Mouse (Mus musculus) adrenal gland, adult 8-10 months (tissue): ENCODE data around the gene Gm5741. TPM values are rescaled to one million over a fixed set of nuclear protein-coding genes. Genes with fewer than 3 reads are reported as not detected.
"Not testable (repeated sequence)": the region's sequence is repeated elsewhere in the genome, so short reads cannot be mapped to it uniquely, and the experiment has no call there.

Source experiments
- DNase-seq: peaks from one replicate; pipeline ENCODE4 v3.0.0; 2022
- total RNA-seq, 4 experiments: library from RNA; stranded (reverse); gene quantifications; 2 replicates each; pipeline ENCODE4 v1.2.4; 2022

The Gm5741 gene
- total RNA-seq, result 1 to 10 TPM in 1 of 4 experiments, not detected in 3; 1.3 TPM

DNA sequence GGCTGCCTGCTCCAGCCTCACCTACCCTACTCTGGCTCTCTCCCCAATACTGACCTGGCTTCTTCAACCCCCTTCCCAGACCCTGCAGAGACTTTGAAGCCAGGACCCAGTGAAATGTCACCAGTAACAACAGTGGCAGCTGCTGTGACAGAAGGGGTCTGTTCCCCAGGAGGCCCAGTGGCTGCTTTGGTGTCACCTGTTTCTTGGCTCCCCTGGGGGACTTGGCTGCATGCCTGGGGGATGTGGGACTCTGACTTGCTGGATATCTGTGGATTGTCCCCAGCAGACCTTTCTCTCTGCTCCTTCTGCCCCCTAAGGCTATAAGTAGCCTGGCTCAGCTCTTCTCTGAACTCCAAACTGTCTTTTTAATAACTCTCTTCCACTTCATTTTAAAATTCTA, at the start of gene Gm5741:
Gene Gm5741, minus strand, starts transcription at position 1 of the 400 bp plus-strand sequence.
- no peak for DNase-seq

DNA sequence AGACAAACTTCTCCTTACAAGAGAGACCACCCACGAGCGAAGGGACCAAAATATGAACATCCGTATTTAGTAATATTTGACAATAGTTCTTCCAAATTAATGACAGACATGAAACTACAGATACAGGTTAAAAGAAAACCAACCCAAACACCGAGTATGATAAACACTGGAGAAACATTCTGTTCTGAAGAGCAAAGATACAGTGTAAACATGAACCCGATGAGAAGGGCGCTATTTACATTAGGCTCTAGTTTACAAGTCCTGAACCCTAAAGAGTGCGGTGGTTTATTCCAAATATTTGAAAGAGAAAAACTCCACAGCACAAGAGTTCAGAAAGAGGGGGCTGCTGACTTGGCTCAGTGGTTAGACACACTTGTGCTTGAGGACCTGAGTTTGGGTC, 49.2 kb upstream of the Gm5741 start:
- DNase-seq, result no peak

DNA sequence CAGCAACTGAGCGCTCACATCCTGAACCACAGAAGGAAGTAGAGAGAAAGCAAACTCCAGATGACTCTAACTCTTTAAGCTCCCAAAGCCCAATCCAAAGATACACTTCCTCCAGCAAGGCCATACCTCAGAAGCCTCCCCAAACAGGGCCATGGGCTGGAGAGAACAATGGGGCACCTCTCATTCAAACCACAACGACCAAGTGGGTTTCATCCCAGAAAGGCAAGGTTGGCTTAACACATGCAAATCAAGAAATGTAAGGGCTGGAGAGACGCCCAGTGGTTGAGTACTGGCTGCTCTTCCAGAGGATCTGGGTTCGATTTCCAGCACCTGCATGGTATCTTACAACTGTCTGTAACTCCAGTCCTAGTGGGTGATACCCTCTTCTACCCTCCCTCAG, 47.7 kb upstream of the Gm5741 start:
- no peak for DNase-seq

DNA sequence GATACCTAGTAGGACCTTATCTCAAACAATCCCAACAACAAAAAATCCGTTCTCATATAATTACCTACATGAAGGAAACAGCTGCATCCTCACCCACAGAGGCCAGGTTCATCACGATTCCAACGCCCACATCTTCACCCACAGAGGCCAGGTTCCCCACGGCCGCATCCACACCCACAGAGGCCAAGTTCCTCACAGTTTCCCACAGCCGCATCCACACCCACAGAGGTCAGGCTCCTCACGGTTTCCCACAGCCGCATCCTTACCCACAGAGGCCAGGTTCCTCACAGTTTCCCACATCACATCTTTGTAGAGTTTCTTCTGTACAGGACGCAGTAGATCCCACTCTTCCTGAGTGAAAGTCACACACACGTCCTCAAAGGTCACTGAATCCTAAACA, 45.5 kb upstream of the Gm5741 start:
- no peak for DNase-seq

DNA sequence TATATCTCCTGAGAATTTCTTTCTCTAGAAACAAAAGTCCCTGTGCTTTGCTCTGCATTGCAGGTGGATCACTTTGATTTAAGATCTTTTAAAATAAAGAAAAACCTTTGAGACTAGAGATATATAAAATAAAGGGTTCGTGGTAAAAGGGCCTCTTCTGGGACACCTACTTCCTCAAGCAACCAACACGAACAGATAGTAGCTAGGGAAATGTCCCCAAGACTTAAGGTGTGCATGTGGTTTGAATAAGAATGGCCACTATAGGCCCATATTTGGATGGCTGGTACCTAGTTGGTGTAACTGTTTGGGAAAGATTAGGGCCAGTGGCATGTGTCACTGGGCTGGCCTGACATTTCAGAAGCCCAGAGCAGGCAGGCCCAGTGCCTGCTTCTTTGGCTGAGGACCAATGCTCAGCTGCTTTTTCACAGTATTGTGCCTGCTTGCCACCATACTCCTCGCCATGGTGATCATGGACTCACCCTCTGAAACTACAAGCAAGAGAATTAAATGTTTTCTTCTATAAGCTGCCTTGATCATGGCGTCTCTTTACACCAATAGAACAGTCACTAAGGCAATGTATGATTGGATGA, 32.4 kb upstream of the Gm5741 start:
- no peak for DNase-seq

DNA sequence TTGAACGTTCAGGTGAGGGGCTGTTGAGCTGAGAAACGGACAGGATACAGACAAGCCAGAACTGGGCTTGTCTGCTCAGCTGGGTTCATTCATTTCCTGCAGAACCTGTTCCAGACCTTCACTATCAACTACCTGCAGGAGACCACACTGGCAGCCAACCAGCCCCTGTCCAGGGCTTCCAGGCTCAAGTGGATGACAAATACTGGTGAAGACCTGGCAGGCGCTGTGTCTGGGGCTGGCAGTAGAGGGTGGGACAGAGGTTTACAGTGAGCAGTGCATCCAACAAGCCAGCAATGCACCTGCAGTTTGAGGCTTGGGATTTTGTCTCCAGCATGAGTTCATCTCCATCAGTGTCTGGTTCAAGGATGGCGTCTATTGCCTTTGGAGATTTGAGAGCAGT, 29.1 kb upstream of the Gm5741 start:
- no peak for DNase-seq

DNA sequence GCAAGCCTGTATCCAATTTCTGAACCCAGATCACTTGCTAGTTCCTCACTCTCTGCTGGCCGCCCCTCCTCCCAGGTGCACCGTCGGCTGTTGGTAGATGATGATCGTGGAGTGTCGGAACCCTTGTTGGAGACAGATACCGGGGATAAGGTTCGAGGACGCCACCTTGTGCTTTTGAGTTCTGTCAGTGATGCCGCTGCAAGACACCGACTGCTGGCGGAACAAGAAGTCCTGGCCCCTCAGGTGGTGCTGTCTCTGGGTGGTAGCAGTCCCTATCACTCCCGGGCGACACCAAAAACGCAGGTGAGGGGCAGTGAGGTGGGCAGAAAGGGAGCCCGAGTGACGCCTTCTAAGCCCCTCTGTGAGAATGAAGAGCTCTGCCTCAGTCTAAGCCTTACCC, 28.4 kb upstream of the Gm5741 start:
- no peak for DNase-seq

DNA sequence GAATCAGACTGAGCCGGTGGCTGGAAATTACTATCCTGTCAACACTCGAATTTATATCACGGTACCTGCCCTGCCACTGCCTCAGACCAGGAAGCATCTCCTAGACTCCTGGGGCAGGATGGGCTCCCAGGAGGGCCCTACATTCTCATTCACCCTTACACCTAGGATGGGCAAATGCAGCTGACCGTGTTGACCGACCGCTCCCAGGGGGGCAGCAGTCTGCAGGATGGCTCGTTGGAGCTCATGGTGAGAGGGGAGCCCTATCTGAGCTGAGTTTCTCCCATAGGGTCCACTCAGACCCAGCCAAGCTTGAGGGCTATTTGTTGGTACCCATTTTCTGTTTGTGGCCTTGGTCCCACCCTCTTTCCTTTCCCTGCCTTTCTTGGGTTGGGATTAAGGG, 27.8 kb upstream of the Gm5741 start:
- DNase-seq, result no peak

DNA sequence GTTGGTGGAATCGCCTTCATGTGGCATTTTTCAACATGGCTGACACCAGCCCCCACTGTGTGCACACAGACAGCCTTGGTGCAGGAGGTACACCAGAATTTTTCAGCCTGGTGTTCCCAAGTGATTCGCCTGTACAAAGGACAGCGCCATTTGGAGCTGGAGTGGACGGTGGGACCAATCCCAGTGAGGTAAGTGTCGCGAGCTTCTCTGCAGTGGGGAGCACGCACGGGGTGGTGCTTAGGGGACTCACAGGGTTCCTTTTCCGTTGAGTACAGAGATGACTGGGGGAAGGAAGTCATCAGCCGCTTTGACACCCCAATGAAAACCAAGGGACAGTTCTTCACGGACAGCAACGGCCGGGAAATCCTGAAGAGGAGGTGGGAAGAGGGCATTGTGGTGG, 27.3 kb upstream of the Gm5741 start:
- DNase-seq, result no peak

DNA sequence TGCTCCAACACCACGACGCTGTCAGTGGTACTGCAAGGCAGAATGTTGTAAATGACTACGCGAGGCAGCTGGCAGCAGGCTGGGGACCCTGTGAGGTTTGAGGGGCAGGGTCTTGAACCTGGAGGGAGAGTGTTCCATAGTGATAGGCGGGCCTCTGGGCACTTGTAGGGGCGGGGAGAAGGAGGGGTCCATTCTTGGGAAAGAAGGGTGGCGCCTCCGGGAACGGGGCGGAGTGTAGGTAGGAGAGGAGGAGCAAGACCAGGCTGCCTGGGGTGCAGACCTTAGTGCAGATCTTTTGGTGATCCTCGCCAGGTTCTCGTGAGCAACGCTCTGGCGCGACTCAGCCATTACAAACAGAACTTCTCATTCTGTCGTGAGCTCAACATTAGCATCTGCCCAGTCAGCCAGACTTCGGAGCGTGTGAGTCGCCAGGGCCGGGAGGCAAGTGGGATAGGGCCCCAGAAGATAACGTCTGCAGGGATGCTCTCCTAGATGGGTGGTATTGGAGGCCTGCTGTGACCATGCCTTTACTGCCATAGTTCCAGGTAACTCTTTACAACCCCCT, 23.8 kb upstream of the Gm5741 start:
- no peak for DNase-seq

DNA sequence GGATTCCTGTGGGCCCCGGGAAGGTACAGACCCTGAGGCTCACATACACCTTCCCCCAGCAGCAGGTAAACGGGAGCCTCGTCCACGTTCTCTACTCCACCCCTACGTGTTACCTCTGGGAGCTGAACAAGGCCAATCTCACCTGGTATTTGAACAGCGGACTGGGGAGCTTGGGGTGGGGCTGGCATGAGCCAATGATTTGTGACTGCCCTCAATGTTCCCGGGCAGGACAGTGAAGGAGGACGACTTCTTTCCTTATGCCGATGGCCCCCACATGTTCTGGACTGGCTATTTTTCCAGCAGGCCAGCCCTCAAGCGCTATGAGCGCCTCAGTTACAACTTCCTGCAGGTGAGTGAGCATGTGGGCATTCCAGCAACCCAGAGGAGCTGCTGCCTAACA, 23.1 kb upstream of the Gm5741 start:
- no peak for DNase-seq

DNA sequence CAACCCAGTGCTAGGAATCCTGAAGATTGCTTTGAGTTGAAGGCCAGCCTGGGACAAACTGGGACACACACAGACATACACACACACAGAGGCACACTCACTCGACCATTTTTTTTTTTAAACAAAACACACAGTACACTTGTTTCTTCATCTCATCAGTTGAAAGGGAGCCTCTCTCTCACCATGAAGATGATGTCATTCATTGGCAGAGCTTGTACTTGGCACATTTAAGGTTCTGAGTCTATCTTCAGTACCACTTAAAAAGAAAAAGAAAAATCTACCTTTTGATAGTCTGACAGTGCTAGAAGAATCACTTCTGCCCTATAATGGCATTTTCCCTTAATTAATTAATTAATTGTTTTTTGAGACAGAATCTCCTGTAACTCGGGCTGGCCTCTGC, 21.0 kb upstream of the Gm5741 start:
- DNase-seq, result no peak

DNA sequence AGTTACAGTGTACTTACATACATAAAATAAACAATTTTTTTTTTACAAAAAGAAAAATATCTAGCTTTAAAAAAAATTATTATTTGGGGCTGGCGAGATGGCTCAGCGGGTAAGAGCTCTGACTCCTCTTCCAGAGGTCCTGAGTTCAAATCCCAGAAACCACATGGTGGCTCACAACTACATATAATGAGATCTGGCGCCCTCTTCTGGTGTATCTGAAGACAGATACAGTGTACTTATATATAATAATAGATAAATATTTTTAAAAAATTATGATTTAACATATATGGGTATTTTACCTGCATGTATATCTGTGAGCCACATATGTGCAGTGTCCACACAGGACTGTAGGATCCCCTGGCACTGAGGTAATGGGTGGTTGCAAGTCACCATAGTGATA, 18.5 kb upstream of the Gm5741 start:
- DNase-seq, result no peak

DNA sequence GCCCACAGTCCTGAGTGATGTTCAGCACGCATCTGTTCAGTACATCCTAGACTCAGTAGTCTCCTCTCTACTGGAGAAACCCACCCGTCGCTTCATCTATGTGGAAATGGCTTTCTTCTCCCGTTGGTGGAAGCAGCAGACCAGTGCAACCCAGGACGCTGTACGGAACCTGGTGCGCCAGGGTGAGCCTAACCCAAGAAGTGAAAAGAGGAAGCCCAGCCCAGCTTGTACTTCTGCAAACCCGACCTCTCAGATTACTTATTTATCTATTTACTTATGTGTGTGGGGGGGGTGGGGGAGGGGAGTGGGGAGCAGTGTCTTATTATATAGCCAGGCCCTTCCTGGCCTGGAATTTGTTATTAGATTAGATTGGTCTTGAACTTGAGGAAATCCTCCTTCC, 16.9 kb upstream of the Gm5741 start:
- no peak for DNase-seq

DNA sequence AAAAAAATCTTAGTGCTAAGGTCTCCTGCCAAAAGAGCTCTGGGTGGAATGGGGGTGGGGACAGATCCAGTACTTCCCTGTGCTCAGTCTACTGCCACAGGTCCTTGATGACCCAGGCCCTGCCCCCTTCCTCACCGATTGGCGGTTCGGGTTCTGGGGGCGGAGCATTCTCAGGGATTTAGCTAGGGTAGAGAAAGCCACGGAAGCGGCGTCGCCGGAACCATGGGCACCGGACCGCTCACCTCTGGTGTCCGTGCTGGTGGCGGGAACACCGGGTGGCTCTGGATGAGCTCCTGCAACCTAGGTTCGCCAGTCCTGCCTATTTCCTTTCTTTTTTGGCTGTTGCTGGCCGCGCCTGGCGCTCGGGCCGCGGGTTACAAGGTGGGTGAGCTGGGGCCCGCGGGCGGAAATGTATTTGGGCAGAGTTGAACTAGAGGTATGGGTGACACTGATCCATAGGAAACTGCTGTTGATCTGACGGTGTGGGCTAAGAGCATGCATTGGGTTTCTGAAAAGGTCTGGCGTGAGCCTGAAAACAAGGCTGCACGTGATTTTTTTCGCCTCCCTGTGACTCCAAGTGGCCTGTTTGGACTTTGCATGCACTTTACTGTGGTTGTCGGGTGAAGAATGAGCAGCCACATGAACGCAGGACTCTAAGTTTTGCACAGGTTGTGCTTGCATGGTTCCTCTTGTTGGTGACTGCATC, 15.5 kb upstream of the Gm5741 start, which contains the start of gene Man2b1:
Gene Man2b1, plus strand, starts transcription at position 163 of the 706 bp plus-strand sequence.
- peak; percentile 92 for DNase-seq

DNA sequence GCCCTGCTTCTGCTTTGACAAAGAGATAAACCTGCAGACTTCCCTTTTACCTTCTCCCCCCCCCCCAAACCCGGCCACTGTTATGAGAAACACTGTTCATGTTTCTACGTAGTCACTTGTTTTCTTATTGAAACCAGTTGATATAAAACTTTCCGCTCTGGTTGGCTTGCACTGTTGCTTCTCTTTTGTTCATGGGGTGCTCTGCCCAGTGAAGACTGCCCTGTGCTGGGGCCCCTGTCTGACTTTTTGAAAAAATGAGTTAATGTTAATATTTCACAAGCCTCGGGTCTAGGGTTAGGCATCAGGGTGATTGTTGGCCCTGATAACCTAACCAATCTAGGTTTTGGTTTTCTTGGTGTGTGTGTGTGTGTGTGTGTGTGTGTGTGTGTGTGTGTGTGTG, 14.4 kb upstream of the Gm5741 start:
- DNase-seq, result not testable (repeated sequence)

DNA sequence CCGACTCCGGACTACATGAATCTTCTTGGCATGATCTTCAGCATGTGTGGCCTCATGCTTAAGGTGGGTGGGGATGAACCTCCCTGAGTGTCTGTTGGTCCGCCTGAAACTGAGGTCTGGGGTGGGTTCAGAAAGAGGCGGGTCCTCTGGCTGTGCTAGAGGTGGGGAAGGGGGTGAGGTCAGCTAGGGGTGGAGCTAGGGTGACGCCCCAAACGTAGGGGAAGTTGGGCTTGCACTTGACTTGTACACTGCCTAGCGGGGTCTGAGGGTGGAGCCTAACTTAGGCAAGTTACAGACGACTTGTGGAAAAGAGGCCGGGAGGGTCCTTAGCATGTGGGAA, 13.4 kb upstream of the Gm5741 start, which contains the start of gene Wdr83:
Gene Wdr83, minus strand, starts transcription at position 91 of the 340 bp plus-strand sequence.
- no peak for DNase-seq

DNA sequence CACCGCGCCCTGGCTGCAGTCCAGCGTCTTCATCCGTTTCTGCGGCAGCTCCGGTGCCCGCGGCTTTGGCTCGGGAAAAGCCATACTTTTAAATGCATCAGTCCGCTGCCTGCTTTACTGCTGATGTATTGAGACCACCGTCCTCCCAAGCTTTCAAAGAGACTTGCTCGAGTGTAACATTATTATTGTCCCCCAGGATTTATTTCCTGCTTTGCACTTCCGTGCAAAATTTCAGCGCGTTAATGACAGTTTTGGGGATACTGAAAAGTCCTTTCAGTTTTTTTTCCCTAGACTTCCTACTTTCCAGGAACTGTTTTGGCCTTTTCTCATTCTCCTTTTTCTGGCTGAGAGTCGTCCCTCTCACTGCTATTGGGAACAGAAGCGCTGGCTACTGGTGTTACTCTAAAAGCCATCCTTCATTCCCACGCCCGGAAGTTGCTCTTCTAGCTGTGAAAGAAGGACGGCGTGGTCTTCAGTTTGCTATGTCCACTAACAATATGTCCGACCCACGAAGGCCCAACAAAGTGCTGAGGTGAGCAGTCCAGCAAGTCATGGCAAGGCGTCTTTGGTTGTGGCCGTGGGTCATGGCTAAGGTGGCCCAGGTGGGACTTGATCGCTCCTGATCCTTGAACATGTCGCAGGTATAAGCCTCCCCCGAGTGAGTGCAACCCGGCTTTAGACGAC, 12.9 kb upstream of the Gm5741 start, which contains the start of gene Wdr83os:
Gene Wdr83os, plus strand, starts transcription at position 209 of the 684 bp plus-strand sequence.
- no peak for DNase-seq

DNA sequence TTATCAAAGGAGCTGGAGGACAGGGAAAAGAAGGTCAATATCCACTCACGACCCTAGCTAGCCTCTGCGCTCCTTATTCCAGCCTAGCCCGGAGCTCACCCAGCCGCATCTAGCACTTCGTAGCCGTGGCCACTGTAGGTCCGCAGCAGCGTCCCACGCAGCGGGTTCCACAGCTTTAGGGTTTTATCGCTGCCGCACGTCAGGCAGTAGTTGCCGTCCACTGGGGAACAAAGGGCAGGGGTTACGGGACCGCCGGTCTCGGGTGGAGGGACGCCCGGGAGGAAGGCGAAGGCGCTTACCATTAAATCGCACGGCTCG, 12.4 kb upstream of the Gm5741 start:
- no peak for DNase-seq

DNA sequence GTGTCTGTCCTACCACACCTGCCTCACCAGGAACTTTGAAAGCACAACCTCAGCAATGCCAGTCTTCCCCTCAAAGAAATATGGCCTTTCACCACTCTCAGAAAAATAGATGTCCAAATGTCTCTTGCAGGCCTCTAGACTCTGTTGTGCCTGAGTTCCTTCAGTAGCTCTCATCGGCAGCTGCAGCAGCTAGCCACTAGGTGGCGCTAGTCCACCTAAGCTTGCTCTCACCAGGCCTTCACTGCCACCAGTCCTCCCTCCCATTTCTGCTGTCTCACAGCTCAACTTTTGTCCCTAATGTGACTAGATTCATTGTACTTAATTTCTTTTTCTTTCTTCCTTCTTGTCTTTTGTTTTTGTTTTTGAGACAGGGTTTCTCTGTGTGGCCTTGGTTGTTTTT, 9.2 kb upstream of the Gm5741 start:
- no peak for DNase-seq

DNA sequence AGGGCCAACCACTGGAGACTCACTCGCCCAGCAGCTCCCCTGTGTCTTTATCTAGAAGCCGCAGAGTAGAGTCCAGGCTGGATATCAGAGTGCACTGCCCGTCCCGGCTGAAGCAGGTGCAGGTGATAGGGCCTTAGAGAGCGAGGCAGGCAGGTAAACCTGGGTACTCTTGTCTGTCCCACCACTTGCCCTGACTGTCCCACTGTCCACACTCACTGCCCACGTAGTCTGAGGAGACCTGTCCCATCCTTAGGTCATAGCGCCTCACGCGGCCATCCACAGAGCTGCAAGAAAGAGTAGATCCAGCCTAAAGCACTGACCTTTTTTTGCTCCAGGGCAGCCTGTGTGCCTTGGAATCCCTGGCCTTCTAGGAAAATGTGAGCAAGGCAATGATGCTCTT, 8.2 kb upstream of the Gm5741 start:
- DNase-seq, result no peak

DNA sequence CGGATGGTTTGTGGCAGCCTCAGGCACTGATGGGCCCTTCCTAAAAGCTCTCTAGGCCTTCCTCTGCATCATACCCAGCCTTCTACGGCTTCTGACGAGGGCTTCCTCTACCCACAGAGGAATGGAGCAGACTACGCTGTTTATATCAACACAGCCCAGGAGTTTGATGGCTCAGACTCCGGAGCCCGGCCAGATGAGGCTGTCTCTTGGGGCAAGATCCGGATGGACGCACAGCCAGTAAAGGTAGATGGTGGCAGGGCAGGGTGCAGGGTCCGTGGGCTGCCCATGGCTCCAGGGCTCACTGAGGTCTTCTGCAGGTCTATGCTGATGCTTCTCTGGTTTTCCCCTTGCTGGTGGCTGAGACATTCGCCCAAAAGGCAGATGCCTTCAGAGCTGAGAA, 6.8 kb upstream of the Gm5741 start:
- DNase-seq, result no peak

DNA sequence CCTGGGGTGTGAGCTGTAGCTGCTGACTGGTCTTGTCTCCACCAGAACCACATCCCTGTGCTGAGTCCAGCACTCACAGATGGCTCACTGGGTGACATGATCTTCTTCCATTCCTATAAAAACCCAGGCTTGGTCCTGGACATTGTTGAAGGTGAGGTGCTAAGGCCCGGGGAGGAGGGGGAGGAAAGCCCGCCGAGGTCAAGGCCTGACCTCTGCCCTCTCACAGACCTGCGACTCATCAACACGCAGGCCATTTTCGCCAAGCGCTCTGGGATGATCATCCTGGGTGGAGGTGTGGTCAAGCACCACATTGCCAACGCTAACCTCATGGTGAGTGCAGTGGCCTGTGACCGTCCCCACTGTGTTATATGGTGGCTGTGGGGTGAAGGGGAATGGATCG, 6.4 kb upstream of the Gm5741 start:
- DNase-seq, result no peak
